Mouse (Mus musculus): ENCODE data around the gene Cmtr2. TPM values are rescaled to one million over a fixed set of nuclear protein-coding genes. Genes with fewer than 3 reads are reported as not detected.
A peak's percentile ranks its signal among the peaks of the same experiment; 100 is the strongest.

Gene Cmtr2
- polyA plus RNA-seq, 1 experiment from 2014 or later = 10.0 TPM

- Histone ChIP-seq H3K4me3 (ENCODE audit: low read depth, low read length) (no peak overlapping the region), H3K9me3 (replicated peaks; ENCODE audit: control insufficient read depth, low read length) (no peaks in the 10 kb centered on the region), H3K27ac (replicated peaks; ENCODE audit: low read depth, low read length) (no peak overlapping the region), H3K4me1 (ENCODE audit: control insufficient read depth, insufficient read depth, low read length) (no peaks in the 10 kb centered on the region), H3K36me3 (replicated peaks; ENCODE audit: control insufficient read depth, insufficient read depth, low read depth, low read length) (no peaks in the 10 kb centered on the region; the same call in 1 of the 2 replicates), H3K27me3 (ENCODE audit: control insufficient read depth, insufficient read depth, low read length) (no peaks in the 10 kb centered on the region), H3K4me2 (ENCODE audit: low read depth, low read length) (no peak overlapping the region), H3K9ac (replicated peaks; ENCODE audit: low read length) (no peak overlapping the region)
- no peak for DNase-seq (ENCODE audit: low spot score)
- 90% methylated on average over 14 of the region's 14 CpGs for WGBS
- no peak for ATAC-seq (replicated peaks; ENCODE audit: insufficient number of reproducible peaks, low FRiP score, low TSS enrichment, low read depth)
Measured at GRCm38 (mm10) chr8:110220936-110221335, 5.5 kb downstream of the Cmtr2 start.

GRCm38 (mm10) chr8:110230803-110231202, 15.3 kb downstream of the Cmtr2 start:
- Histone ChIP-seq H3K27me3 (ENCODE audit: control insufficient read depth, insufficient read depth, low read length) (no peaks in the 10 kb centered on the region), H3K4me2 (ENCODE audit: low read depth, low read length) (no peak overlapping the region), H3K36me3 (replicated peaks; ENCODE audit: control insufficient read depth, insufficient read depth, low read depth, low read length) (no peaks in the 10 kb centered on the region), H3K27ac (replicated peaks; ENCODE audit: low read depth, low read length) (no peak overlapping the region), H3K4me1 (ENCODE audit: control insufficient read depth, insufficient read depth, low read length) (no peaks in the 10 kb centered on the region), H3K4me3 (ENCODE audit: low read depth, low read length) (no peak overlapping the region), H3K9ac (replicated peaks; ENCODE audit: low read length) (no peak overlapping the region), H3K9me3 (replicated peaks; ENCODE audit: control insufficient read depth, low read length) (no peaks in the 10 kb centered on the region)
- ATAC-seq (replicated peaks; ENCODE audit: insufficient number of reproducible peaks, low FRiP score, low TSS enrichment, low read depth) = no peak
- 77% methylated on average over 6 of the region's 6 CpGs for WGBS
- DNase-seq (ENCODE audit: low spot score) = no peak

DNA sequence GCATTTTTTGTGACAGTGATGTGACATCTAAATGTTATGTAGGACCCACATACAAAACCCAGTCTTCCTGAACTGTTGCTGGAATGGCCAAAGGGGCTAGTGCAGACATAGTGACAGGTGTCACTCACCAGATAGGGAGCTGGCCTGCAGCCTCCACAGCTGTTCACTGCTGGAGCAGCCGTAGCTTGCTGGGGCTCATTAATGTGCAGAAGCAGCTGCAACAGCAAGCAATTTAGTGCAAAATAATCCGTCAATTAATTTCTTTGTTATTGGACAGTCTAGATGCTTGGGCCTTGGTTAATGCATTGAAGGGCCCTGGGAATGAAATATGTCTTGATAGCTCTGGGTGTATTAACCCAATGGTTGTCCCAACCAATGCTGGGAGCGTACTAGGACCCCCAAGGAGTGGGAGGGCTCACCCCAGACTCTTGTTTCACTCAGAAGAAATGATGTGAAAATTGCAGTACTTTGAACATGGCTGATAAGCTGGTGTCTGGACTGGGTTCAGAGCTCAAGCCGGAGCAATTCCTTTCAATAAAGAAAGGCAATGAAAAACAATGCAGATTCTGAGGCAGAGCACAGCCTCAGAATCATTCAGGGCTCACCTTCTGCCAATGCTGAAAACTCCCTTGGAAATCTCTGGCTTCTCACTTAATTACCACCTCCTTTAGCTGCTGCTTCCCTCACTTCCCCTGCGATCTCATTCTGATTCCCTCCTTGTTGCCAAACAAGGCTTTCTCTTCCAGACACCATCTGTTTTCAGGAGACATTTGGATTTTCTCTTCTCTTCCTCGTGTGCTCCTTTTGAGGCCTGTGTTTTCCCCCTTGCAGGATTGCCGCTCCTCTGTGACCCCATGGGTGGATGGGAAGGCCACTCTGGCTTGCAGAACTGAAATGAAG, 27.1 kb downstream of the Cmtr2 start:
- DNase-seq (ENCODE audit: low spot score) (no peak), ATAC-seq (replicated peaks; ENCODE audit: insufficient number of reproducible peaks, low FRiP score, low TSS enrichment, low read depth) (no peak)
- Histone ChIP-seq H3K36me3 (replicated peaks; ENCODE audit: control insufficient read depth, insufficient read depth, low read depth, low read length) (no peaks in the 10 kb centered on the region), H3K4me3 (ENCODE audit: low read depth, low read length) (no peak overlapping the region), H3K9me3 (replicated peaks; ENCODE audit: control insufficient read depth, low read length) (no peaks in the 10 kb centered on the region), H3K4me2 (ENCODE audit: low read depth, low read length) (no peak overlapping the region), H3K27me3 (ENCODE audit: control insufficient read depth, insufficient read depth, low read length) (no peaks in the 10 kb centered on the region), H3K9ac (replicated peaks; ENCODE audit: low read length) (no peak overlapping the region), H3K4me1 (ENCODE audit: control insufficient read depth, insufficient read depth, low read length) (no peaks in the 10 kb centered on the region), H3K27ac (replicated peaks; ENCODE audit: low read depth, low read length) (no peak overlapping the region)
- 48% methylated on average over 7 of the region's 7 CpGs for WGBS

GRCm38 (mm10) chr8:110244566-110244965, 29.1 kb downstream of the Cmtr2 start:
- no peak for DNase-seq (ENCODE audit: low spot score)
- WGBS = 60% methylated on average over 2 of the region's 2 CpGs
- H3K4me1 ChIP-seq (ENCODE audit: control insufficient read depth, insufficient read depth, low read length) = no peaks in the 10 kb centered on the region

GRCm38 (mm10) chr8:110247238-110247637, 31.8 kb downstream of the Cmtr2 start:
- ATAC-seq (replicated peaks; ENCODE audit: insufficient number of reproducible peaks, low FRiP score, low TSS enrichment, low read depth) (no peak), DNase-seq (ENCODE audit: low spot score) (no peak)
- WGBS = 42% methylated on average over 6 of the region's 6 CpGs
- Histone ChIP-seq H3K27ac (replicated peaks; ENCODE audit: low read depth, low read length) (no peak overlapping the region), H3K9ac (replicated peaks; ENCODE audit: low read length) (no peak overlapping the region), H3K4me1 (ENCODE audit: control insufficient read depth, insufficient read depth, low read length) (no peaks in the 10 kb centered on the region), H3K4me3 (ENCODE audit: low read depth, low read length) (no peak overlapping the region), H3K36me3 (replicated peaks; ENCODE audit: control insufficient read depth, insufficient read depth, low read depth, low read length) (no peaks in the 10 kb centered on the region), H3K27me3 (ENCODE audit: control insufficient read depth, insufficient read depth, low read length) (no peaks in the 10 kb centered on the region), H3K9me3 (replicated peaks; ENCODE audit: control insufficient read depth, low read length) (no peaks in the 10 kb centered on the region), H3K4me2 (ENCODE audit: low read depth, low read length) (no peak overlapping the region)

More at GRCm38 (mm10) chr8:110244566-110244965, 29.1 kb downstream of the Cmtr2 start:
- no peak for ATAC-seq (replicated peaks; ENCODE audit: insufficient number of reproducible peaks, low FRiP score, low TSS enrichment, low read depth)
- H3K36me3 ChIP-seq (replicated peaks; ENCODE audit: control insufficient read depth, insufficient read depth, low read depth, low read length) = no peaks in the 10 kb centered on the region
- H3K4me3 ChIP-seq (ENCODE audit: low read depth, low read length) = no peak overlapping the region
- H3K9me3 ChIP-seq (replicated peaks; ENCODE audit: control insufficient read depth, low read length) = no peaks in the 10 kb centered on the region
- H3K27me3 ChIP-seq (ENCODE audit: control insufficient read depth, insufficient read depth, low read length) = no peaks in the 10 kb centered on the region
- no peak overlapping the region for H3K9ac ChIP-seq (replicated peaks; ENCODE audit: low read length)
- no peak overlapping the region for H3K27ac ChIP-seq (replicated peaks; ENCODE audit: low read depth, low read length)
- H3K4me2 ChIP-seq (ENCODE audit: low read depth, low read length) = no peak overlapping the region

- 72% methylated on average over 4 of the region's 4 CpGs for WGBS
- ATAC-seq (replicated peaks; ENCODE audit: insufficient number of reproducible peaks, low FRiP score, low TSS enrichment, low read depth) (no peak), DNase-seq (ENCODE audit: low spot score) (no peak)
- Histone ChIP-seq H3K4me3 (ENCODE audit: low read depth, low read length) (no peak overlapping the region), H3K36me3 (replicated peaks; ENCODE audit: control insufficient read depth, insufficient read depth, low read depth, low read length) (no peaks in the 10 kb centered on the region), H3K4me1 (ENCODE audit: control insufficient read depth, insufficient read depth, low read length) (no peaks in the 10 kb centered on the region), H3K27ac (replicated peaks; ENCODE audit: low read depth, low read length) (no peak overlapping the region), H3K4me2 (ENCODE audit: low read depth, low read length) (no peak overlapping the region), H3K9me3 (replicated peaks; ENCODE audit: control insufficient read depth, low read length) (no peaks in the 10 kb centered on the region), H3K27me3 (ENCODE audit: control insufficient read depth, insufficient read depth, low read length) (no peaks in the 10 kb centered on the region), H3K9ac (replicated peaks; ENCODE audit: low read length) (no peak overlapping the region)
Measured at GRCm38 (mm10) chr8:110253986-110254385, 38.5 kb downstream of the Cmtr2 start.

GRCm38 (mm10) chr8:110265796-110266305, 50.4 kb downstream of the Cmtr2 start:
- no peak for DNase-seq (ENCODE audit: low spot score)
- H3K27ac ChIP-seq (replicated peaks; ENCODE audit: low read depth, low read length) = no peak overlapping the region
- H3K4me3 ChIP-seq (ENCODE audit: low read depth, low read length) = no peak overlapping the region
- no peaks in the 10 kb centered on the region for H3K36me3 ChIP-seq (replicated peaks; ENCODE audit: control insufficient read depth, insufficient read depth, low read depth, low read length)
- no peaks in the 10 kb centered on the region for H3K27me3 ChIP-seq (ENCODE audit: control insufficient read depth, insufficient read depth, low read length)
- WGBS = 64% methylated on average over 11 of the region's 11 CpGs
- no peaks in the 10 kb centered on the region for H3K4me1 ChIP-seq (ENCODE audit: control insufficient read depth, insufficient read depth, low read length)
- no peak for ATAC-seq (replicated peaks; ENCODE audit: insufficient number of reproducible peaks, low FRiP score, low TSS enrichment, low read depth)
- no peak overlapping the region for H3K9ac ChIP-seq (replicated peaks; ENCODE audit: low read length)
- H3K9me3 ChIP-seq (replicated peaks; ENCODE audit: control insufficient read depth, low read length) = no peaks in the 10 kb centered on the region
- no peak overlapping the region for H3K4me2 ChIP-seq (ENCODE audit: low read depth, low read length)

DNA sequence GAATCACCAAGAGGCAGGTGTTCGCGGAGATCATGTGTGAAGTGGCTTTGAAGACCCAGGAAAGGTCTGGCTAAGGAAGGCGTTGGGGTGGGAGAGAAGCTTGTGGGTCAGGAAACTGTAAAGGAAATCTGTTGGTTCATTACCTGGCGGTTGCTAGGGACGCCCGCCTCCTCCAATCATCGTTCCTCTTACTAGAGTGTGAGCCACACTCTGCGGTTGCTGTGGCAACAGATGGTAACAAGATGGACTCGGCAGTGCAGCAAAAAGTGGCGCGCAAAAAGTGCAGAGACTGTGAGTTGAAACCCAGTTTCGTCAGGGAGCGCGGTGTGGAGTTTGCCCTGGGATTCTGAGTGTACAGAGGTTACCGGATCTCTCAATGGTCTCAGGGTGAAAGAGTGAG, 51.3 kb downstream of the Cmtr2 start, which contains the start of gene Hydin:
Hydin (plus strand) TSS at position 237 of the 400 bp plus-strand sequence.
- Histone ChIP-seq H3K9ac (replicated peaks; ENCODE audit: low read length) (peak within 1 kb of the TSS; percentile 30), H3K4me2 (ENCODE audit: low read depth, low read length) (peak within 1 kb of the TSS; percentile 72), H3K9me3 (replicated peaks; ENCODE audit: control insufficient read depth, low read length) (no peaks in the 10 kb centered on the region), H3K27me3 (ENCODE audit: control insufficient read depth, insufficient read depth, low read length) (no peaks in the 10 kb centered on the region), H3K4me3 (ENCODE audit: low read depth, low read length) (peak within 1 kb of the TSS; percentile 38), H3K27ac (replicated peaks; ENCODE audit: low read depth, low read length) (no peak within 1 kb of the TSS), H3K36me3 (replicated peaks; ENCODE audit: control insufficient read depth, insufficient read depth, low read depth, low read length) (no peaks in the 10 kb centered on the region), H3K4me1 (ENCODE audit: control insufficient read depth, insufficient read depth, low read length) (no peaks in the 10 kb centered on the region)
- DNase-seq (ENCODE audit: low spot score) (peak; percentile 98), ATAC-seq (replicated peaks; ENCODE audit: insufficient number of reproducible peaks, low FRiP score, low TSS enrichment, low read depth) (peak; percentile 87)
- under 1% methylated on average over 15 of the region's 15 CpGs for WGBS

Data from embryonic facial prominence, embryonic 11.5 days (tissue).